8 mouse cellular contexts compared by ENCODE assay signal in the genomic region with DNA sequence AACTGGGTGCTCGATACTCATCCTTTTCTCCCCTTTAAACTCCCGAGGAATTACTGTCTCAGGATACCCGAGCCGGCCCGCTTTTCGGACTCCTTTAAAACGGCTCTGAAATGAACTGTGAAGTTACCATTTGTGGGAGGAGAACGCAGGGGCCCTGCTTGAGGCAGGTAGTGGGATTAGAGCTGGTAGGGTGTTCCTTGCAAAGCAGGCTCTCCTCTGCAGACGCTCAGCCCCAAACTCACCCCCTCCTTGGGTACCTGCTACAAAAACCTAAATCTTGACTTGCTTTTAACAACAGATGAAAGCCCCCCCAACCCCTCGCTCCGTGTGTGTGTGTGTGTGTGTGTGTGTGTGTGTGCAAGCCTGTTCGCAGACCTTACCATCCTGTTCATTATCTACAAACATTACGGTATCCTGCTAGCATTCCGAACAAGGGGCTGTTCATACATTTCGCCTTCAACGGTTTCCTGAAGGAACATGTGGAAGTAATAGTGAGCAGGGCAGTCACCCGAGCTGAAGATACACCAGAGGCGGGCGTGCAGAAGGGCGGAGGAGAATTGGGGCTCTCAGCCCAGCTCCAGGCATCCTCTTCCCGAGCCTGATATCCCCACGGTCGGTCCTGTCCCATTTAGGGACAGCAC. TPM values are rescaled to one million over a fixed set of nuclear protein-coding genes. Genes with fewer than 3 reads are reported as not detected.
DNase-seq lines count a peak whose midpoint lies in the region; ATAC-seq and TF ChIP-seq lines count a peak whose summit lies in the region.

No protein-coding gene starts in this region.

- peaks cover 14 to 19% of the 10 kb centered on the region in 2 experiments for H3K4me1 ChIP-seq in heart, embryonic 14.5 days (ENCODE audit: control insufficient read depth in 2 of 2, insufficient read depth in 2 of 2, low read length in 2 of 2)
- peaks cover 8% of the 10 kb centered on the region for H3K4me1 ChIP-seq in liver, embryonic 13.5 days (replicated peaks)

- H3K9ac ChIP-seq in heart, embryonic 14.5 days (ENCODE audit: low read length) = peak overlapping the region; percentile 32; the same call in 1 of the 2 replicates
- H3K9ac ChIP-seq in liver, embryonic 13.5 days = no peak overlapping the region

- no peak for TF ChIP-seq CTCF in gastrocnemius, adult 2 months (IDR thresholded peaks at IDR 0.05)

- 2% methylated on average over 23 of the region's 23 CpGs for WGBS in heart, embryonic 14.5 days
- WGBS in liver, embryonic 13.5 days (ENCODE audit: insufficient replicate concordance) = 2% methylated on average over 23 of the region's 23 CpGs

- no peak for DNase-seq in gastrocnemius, adult 2 months
- no peak for DNase-seq in gastrocnemius, adult 8-10 months (ENCODE audit: low spot score in 2 of 2)
- peak; percentile 82 for DNase-seq in embryo, embryonic 10 days (ENCODE audit: low spot score)
- DNase-seq in liver, embryonic 13.5 days = no peak
- no peak for DNase-seq in left cerebral cortex, adult 8-10 months (ENCODE audit: low spot score in 2 of 2)
- no peak for DNase-seq in right cerebral cortex, postnatal 36 days (ENCODE audit: low spot score in 2 of 2)
- DNase-seq in gastrocnemius, postnatal 25 days = no peak

- intact Hi-C loops in gastrocnemius, adult 2 months (cut with DNase I) = no loop called here

- peak overlapping the region; percentile 61 for H3K4me3 ChIP-seq in gastrocnemius, adult 2 months
- H3K4me3 ChIP-seq in heart, embryonic 14.5 days (ENCODE audit: control insufficient read depth in 1 of 2, insufficient read depth in 1 of 2, low read depth in 1 of 2, low read length in 2 of 2) = peak overlapping the region; percentile 29 to 56
- no peak overlapping the region for H3K4me3 ChIP-seq in liver, embryonic 13.5 days (replicated peaks)

- peaks cover 71% of the 10 kb centered on the region for H3K27me3 ChIP-seq in heart, embryonic 14.5 days (ENCODE audit: control insufficient read depth, insufficient read depth, low read length)
- peaks cover 98% of the 10 kb centered on the region for H3K27me3 ChIP-seq in liver, embryonic 13.5 days

- H3K27ac ChIP-seq in gastrocnemius, adult 2 months = peak overlapping the region; percentile 73
- peak overlapping the region; percentile 51 to 53; a peak in 2 of 4 replicates for H3K27ac ChIP-seq in heart, embryonic 14.5 days (replicated peaks in 1 of 2; ENCODE audit: control insufficient read depth in 1 of 2, insufficient read depth in 1 of 2, low read depth in 2 of 2, low read length in 2 of 2)
- H3K27ac ChIP-seq in liver, embryonic 13.5 days = no peak overlapping the region

- H3K4me2 ChIP-seq in heart, embryonic 14.5 days (ENCODE audit: low read length) = peak overlapping the region; percentile 61
- H3K4me2 ChIP-seq in liver, embryonic 13.5 days = 0 out of 2 replicates have a peak overlapping the region, but pooled peaks have one; percentile 0

- H3K36me3 ChIP-seq in heart, embryonic 14.5 days (ENCODE audit: control insufficient read depth, insufficient read depth, low read length) = no peaks in the 10 kb centered on the region
- no peaks in the 10 kb centered on the region for H3K36me3 ChIP-seq in liver, embryonic 13.5 days

- no peak for ATAC-seq in heart, embryonic 14.5 days (ENCODE audit: insufficient number of reproducible peaks, insufficient read depth, low FRiP score, low read depth)
- no peak for ATAC-seq in liver, embryonic 13.5 days (ENCODE audit: low read depth)

- H3K9me3 ChIP-seq in heart, embryonic 14.5 days (ENCODE audit: control insufficient read depth, low read length) = no peaks in the 10 kb centered on the region
- no peaks in the 10 kb centered on the region for H3K9me3 ChIP-seq in liver, embryonic 13.5 days (replicated peaks)

RNA-seq across cellular contexts. Expression of a gene that starts 1.6 kb away (rescaled TPM):
- 10 to 100 TPM; 16.6 to 21.7 TPM for total RNA-seq in gastrocnemius, adult 2 months (2021)
- 10 to 100 TPM in 3 of 4 experiments, 1 to 10 TPM in 1; 7.0 to 18.1 (median 11.2) TPM for total RNA-seq in gastrocnemius, adult 8-10 months (2022)
- 19.6 and 24.5 TPM in 2 replicates for polyA plus RNA-seq in heart, embryonic 14.5 days (2014; fragmentation: Nextera tagmentation; extraction: Ambion mirVana)
- 2.6 and 3.3 TPM in 2 replicates for polyA plus RNA-seq in liver, embryonic 13.5 days (2015; fragmentation: Nextera tagmentation; extraction: Ambion mirVana)
- 10 to 100 TPM; 36.1 to 41.1 (median 40.3) TPM for total RNA-seq in left cerebral cortex, adult 8-10 months (2022)
- total RNA-seq in gastrocnemius, postnatal 25 days (2021) = 10 to 100 TPM; 16.1 to 18.0 TPM
